Mouse (Mus musculus): ENCODE measurements at regions not wholly inside any gene's neighbourhood (a gene's known extent, or its start where the extent isn't known, plus 50 kb on each side); places are given as distances from the start of the nearest gene placed in this dataset.

DNA sequence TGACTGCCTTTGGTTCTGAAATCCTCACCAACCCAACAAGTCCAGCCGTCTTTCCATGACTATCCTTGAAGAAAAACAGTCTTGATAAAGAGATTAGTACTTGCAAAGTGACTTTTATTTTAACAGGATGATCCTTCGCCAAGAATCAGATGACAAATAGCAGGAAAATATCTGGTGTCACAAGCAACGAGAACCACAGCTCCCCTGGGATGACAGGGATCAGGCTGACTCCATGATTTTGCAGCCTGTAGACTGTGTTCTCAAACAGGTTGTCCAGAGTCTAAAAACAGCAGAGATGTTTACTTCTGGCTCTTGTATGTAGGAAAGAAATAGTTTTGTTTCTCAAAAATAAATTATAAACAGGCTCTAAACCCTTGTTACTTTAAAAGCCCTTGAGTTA lies 63.3 kb downstream of the Tmem18 start:
- DNase-seq: no peak

DNA sequence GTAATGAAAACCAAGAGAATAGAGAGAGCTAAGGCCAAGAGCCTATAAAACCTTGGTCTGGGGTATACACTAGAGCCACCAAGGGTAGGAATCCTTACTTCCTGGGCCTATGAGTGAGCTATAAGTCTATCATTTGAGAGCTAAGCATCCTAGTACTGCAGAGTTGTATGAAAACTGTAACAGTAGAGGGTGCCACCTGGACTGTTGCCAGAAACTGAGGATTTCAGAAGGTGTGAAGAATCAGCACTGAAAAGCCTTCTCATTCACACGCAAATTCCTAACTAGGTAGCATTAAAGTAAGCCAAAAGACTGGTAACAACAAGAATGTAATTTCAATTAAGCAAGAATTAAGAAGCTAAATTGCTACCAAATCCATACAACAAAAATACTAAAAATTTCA lies 67.3 kb downstream of the Tmem18 start:
- no peak for DNase-seq

DNA sequence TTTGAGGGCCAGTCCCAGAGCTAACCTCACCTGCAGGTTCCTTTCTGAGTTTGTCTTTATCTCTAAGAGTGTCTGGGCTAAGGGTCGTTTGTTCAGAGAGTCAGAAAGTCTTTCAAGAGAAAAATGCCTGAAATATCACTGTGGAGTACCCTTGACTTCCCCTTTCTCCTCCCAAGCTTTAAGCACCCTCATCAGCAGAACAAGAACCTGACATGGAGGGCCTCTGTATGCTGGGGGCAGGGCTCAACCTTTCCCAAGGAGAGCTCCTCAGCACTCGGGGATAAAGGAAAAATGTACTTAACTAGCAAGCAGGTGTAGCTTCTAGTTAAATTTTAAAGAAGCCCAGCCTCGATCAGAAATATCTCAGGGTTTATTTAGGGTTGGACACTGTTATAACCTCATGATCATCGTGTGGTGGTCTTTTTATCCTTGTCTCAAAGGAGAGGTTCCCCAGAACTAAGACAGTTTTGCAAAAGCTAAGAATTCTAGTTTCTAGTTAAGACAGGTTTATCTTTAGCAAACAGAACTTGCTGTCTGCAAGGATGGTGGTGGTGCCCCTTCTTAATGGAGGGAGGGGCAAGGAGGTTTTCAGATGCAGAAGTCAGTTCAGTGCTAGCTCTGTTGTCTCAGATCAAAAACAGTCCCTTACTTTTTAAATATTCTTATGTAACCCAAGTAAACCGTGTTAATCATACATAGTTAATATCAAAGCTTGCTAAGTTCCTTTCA lies 70.3 kb downstream of the Tmem18 start:
- peak; percentile 34 to 38 for DNase-seq

DNA sequence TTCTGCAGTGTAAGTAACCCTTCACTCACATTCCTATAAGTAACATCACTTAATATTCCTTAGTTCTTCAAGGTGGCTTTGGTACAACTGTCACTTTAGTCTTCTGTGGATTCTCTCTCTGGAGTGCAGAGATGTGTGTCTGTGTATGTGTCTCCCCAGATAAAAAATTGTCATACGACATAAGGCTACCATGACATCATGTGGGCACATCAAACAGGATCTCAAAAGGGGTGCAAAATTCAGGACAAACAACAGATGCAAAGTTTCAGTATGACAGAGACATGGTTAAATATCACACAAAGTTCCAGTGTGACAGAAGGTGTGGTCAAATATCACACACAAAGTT lies 70.8 kb downstream of the Tmem18 start:
- no peak for DNase-seq

DNA sequence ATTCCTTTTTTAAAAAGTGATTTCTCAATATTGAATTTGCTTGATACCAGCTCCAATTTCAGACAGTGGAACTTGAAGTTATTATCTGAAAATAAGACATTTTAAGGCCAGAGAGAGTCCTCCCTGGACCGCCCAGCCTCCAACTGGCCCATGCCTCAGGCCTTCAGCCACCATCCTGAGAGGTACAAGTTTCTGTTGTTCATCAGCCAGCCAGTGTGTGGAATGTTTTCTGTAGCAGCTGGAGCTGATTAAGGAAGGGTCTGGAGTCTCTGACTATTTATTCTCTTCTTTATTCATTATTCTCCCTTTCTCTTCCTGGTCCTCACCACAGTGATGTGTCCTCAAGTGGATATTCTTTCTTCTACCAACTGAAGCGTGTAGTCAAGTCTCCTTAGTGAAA lies 94.6 kb downstream of the Tmem18 start:
- no peak for DNase-seq

DNA sequence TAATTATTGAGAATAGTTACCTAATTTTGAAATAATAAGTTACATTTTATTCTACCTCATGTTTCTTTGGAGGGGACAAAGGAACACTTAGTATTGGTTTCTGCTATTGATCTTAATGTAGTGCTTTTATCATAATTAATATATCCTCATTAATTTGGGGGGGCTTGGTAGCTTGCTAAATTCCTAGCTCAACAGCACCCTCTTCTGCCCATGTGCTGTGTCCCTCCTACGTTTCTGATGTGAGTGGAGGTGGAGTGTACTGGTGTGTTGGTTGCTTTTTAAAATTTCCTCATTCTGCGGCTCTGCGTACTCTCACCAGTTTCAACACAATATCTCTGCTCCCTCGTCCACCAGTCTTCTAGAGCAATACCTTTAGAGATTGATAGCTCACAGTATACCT lies 105.8 kb downstream of the Tmem18 start:
- DNase-seq: peak in 1 of 2 experiments; percentile 9

DNA sequence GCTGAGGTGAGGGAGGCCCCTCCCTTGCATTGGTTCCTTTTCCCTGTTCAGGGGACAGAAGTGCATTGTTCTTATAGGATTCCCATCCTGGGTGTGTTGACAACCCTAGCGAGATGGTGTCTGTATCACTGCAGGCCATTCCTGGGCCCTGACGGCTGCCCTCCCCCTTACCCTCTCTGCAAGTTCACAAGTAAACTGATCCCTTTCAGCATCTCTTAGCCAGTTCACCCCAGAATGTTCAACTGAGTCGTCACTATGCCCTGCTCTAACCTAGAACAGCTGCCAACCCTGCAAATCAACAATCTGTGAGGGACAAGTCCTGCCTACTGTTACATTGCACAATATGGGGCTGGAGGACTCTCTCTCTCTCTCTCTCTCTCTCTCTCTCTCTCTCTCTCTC lies 109.3 kb downstream of the Tmem18 start:
- no peak for DNase-seq

DNA sequence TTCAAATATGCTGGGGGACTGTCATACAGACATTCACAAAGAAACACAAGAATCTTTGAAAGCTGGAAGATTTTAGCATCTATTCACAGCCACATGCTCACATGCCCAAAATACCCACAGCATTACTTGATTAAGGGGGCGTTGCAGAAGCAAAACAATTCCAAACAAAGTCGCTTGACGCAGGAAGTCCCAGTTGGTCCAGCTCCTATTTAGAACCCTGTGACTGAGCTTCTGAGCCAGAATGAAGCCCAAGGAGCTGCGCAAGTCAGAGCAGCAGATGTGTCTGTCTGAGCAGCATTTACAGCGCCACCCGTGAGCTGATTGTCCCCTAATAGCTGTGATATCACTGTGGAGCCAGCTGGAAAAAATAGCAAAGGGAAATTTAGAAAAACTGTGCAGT lies 114.0 kb downstream of the Tmem18 start:
- DNase-seq: no peak

DNA sequence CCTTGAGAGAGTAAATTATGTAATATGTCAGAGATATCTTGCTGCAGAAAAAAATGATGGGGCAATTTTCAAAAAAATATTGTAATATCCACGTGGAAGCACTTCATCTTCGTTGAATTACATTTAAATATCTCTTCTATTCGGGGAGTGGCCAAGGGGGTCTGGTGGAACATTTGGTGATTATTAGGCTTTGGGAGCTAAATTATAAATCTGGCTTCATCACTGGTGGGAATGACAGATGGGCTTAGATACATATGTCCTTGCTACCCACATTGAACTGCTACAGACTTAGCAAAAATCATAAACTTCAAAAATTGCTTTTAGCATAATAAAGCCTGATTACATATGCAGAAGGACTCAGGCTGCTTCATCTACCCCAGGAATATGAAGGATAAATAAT lies 119.5 kb downstream of the Tmem18 start:
- DNase-seq: no peak

DNA sequence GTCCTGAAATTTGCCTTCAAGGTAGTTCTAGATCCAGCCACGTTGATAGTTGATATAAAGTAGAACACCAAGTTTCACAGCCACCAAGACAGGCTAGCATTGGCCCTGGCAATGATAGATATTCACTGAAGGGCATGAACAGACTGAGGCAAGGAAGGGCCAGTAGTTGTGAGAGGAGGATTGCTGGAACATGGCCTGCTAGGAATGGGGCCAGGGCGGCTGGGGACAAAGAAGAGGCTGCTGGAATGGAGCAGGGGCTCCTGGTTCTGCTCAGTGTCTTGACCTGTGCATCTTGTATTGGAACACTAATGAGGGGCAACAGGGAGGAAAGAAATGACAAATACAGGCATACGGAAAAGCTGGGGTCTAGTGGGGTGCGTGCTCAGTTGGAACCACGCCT lies 123.0 kb downstream of the Tmem18 start:
- no peak for DNase-seq

DNA sequence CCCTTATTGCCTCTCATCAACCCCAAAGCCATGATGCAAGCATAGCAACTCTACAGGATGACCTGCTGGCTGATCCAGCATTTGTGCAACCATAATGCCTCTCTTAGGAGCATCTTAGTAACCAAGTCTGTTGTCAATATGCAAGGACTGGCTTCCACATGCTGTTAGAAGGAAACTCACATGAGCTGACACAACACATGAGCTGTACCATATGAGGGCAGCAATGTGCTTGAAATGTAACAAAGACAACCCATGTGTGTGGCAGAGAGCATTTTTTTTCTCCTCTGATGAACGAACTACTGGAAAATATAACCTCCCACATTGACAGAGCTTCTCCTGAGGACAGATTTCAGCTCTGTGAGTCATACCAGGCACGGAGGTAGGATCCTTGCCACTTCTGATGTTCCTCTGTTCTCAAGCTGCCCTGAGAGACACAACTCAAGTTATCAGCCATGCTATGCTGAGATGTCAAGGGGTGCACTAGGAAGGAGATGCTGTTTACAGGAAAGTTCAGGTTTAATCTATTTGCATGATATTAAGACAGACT lies 124.5 kb downstream of the Tmem18 start:
- DNase-seq: no peak

DNA sequence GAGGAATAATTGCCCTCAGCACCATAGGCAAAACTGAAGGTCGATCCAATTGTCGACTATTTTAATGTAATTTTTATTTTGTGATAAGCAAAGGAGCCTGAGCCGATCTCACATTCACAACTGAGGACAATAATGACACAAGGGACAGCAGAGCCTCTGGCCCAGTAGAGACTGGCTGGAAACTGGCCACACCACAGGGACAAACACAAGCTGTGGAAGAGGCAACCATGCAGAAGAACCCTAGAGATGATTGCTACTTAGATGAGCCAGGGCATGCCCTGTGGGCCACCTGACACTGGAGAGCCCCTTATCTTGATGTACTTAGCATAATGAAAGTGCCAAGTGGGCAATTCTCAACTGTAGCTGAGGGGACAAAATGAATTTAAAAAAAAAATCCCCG lies 126.3 kb downstream of the Tmem18 start:
- DNase-seq: no peak

DNA sequence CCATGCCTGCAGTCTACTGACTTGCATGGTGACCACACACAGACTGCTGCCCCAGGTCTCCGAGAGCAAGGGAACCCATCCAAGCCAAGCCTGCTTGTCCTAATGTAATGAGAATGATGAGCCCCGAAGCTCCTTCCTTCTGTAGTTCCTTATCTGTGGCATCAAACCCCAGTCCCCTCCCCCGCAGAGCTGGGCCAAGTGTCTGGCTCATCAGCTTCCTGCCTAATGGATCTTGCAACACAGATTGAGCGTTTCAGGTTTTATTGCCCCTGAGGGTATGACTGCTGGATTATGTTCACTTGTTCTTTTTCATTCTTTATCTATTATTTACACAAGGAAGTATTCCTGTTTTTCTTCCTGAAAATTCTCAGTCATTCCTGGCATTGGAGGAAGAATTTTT lies 142.5 kb downstream of the Tmem18 start:
- no peak for DNase-seq

DNA sequence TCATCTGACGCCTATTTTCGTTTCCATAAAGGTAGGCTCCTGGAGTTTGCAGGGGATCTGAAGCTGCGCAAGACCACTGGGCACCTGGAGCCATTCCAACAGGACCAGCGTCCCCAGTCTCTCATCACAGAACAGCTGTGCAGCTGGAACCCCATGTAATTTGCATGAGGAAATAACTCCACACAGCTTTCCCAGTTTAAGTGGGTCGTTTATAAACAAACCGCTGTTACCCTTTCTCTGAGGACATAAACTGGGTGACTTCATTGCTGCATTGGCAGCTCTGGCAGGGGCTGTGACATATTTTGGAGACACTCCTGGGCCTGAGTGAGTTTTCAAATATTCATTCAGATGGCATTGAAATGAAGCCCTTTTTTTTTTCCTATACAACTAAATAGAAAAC lies 145.2 kb downstream of the Tmem18 start:
- no peak for DNase-seq

DNA sequence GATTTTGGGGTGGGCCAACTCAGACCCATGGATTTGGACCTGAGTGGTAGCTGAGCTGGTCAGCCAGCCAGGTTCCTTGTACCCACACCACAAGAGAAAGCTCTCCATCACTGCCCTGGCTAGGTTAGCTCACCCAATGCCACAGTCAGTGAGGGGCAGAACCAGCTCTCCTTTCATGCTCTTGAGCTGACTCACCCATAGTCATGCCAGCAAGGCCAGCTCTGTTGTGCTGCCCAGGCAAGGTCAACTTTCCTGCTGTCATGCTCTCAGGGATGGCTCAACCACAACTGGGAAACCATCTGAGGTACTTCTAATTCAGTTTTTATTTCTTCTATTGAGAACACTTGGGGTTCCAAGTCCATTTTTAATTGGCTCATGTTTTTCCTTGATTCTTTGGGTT lies 116.5 kb upstream of the Alkal2 start:
- DNase-seq: no peak

DNA sequence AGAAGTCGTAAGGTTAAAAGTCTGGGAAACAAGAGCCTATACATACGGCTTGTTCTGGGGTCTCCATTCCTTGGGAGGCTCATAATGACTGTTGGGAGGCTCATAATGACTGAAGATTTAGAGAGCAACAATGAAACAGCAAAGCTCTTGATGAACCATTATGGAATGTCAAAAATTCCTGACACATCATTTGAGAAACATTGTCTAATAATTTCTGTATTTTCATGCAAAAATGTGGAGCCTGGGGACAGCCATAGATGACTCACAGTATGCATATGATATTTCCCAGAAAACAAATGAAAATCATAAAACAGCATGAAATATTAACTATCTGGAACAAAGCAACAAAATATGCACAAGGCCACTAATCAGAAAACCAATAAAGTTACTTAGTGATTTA lies 90.8 kb upstream of the Alkal2 start:
- no peak for DNase-seq

DNA sequence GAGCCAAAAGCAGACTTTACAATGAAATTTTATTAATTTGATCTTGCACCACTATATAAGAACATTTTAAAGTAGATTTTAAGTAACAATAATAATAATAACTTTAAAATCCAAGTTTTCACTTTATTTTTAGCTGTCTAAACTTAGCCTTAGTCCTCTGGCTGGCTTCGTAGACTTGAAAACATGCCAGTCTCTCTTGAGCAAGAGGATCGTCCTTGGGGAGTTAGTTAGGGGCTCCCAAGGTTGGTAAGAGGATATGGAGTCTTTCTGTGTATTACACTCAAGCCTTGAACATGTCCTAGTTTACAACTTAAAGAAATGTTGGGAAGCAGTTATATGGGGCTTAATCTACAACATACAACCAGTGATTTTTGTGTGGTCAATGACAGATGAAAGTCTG lies 68.0 kb upstream of the Alkal2 start:
- no peak for DNase-seq

DNA sequence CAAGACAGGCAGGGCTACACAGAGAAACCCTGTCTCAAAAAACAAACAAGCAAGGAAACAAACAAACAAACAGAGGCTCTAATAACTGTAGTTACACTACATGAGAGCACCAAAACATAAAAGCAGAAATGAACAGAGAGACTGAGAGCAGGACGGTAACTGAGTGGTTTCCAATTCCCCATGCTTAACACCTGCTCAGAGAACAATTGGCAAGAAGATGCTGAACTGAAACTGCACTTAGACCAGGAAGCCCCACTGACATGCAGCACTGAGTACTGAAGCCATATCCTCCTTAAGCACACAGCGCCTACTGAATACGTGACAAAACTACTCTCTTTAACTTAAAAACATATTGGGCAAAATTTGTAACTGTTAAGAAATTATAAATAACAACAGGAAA lies 52.7 kb upstream of the Alkal2 start:
- no peak for DNase-seq
